ENCODE assay signal across 8 mouse cellular contexts in genomic region chr9:64172145-64172815, GRCm38 (mm10). TPM values are rescaled to one million over a fixed set of nuclear protein-coding genes. Genes with fewer than 3 reads are reported as not detected.
DNase-seq lines count a peak whose midpoint lies in the region; ATAC-seq and TF ChIP-seq lines count a peak whose summit lies in the region.

No protein-coding gene starts in this region.

- WGBS in kidney, postnatal 0 days = 3% methylated on average over 18 of the region's 18 CpGs
- WGBS in intestine, embryonic 14.5 days = 4% methylated on average over 18 of the region's 18 CpGs
- WGBS in neural tube, embryonic 12.5 days = 2% methylated on average over 18 of the region's 18 CpGs

- H3K9me3 ChIP-seq in kidney, postnatal 0 days (replicated peaks; ENCODE audit: low read length) = no peaks in the 10 kb centered on the region
- no peaks in the 10 kb centered on the region for H3K9me3 ChIP-seq in intestine, embryonic 14.5 days (ENCODE audit: control insufficient read depth, low read length)
- H3K9me3 ChIP-seq in neural tube, embryonic 12.5 days = no peaks in the 10 kb centered on the region

- intact Hi-C loops in gastrocnemius, postnatal 14 days (cut with DNase I; ENCODE audit: low total_unique reads) = no loop called here

- no peak for TF ChIP-seq CTCF in kidney, postnatal 0 days (IDR thresholded peaks at IDR 0.05; ENCODE audit: low read depth)
- no peak for TF ChIP-seq CTCF in cortical plate, adult 2 months (IDR thresholded peaks at IDR 0.05; ENCODE audit: extremely low read depth, insufficient read depth, low read length)

- peak overlapping the region; percentile 85 for H3K27ac ChIP-seq in kidney, postnatal 0 days
- H3K27ac ChIP-seq in cortical plate, adult 2 months (ENCODE audit: insufficient read depth, low read length) = no peak overlapping the region
- H3K27ac ChIP-seq in intestine, embryonic 14.5 days (ENCODE audit: low read depth) = peak overlapping the region; percentile 93
- H3K27ac ChIP-seq in neural tube, embryonic 12.5 days = no peak overlapping the region

- no peaks in the 10 kb centered on the region for H3K27me3 ChIP-seq in kidney, postnatal 0 days (ENCODE audit: insufficient read depth, low read length)
- H3K27me3 ChIP-seq in intestine, embryonic 14.5 days (replicated peaks; ENCODE audit: control insufficient read depth, insufficient read depth, low read length) = no peaks in the 10 kb centered on the region
- no peaks in the 10 kb centered on the region for H3K27me3 ChIP-seq in neural tube, embryonic 12.5 days (replicated peaks)

- H3K4me2 ChIP-seq in kidney, postnatal 0 days (ENCODE audit: low read length) = peak overlapping the region; percentile 62
- H3K4me2 ChIP-seq in intestine, embryonic 14.5 days (ENCODE audit: low read length) = peak overlapping the region; percentile 59
- H3K4me2 ChIP-seq in neural tube, embryonic 12.5 days (replicated peaks) = peak overlapping the region; percentile 81

- peak; percentile 62 for ATAC-seq in kidney, postnatal 0 days (replicated peaks; ENCODE audit: low FRiP score, low read depth)
- peak; percentile 44 for ATAC-seq in intestine, embryonic 14.5 days (replicated peaks; ENCODE audit: low FRiP score, low TSS enrichment, low read depth)
- peak; percentile 48; the same call in 1 of the 2 replicates for ATAC-seq in neural tube, embryonic 12.5 days (ENCODE audit: low FRiP score, low read depth)

- H3K4me1 ChIP-seq in kidney, postnatal 0 days (replicated peaks; ENCODE audit: insufficient read depth, low read length) = peaks cover 3% of the 10 kb centered on the region; the same call in 1 of the 2 replicates
- H3K4me1 ChIP-seq in cortical plate, adult 2 months (ENCODE audit: control insufficient read depth, insufficient read depth, low read length) = peaks cover 3% of the 10 kb centered on the region; the same call in 1 of the 2 replicates
- peaks cover 10% of the 10 kb centered on the region; the same call in 1 of the 2 replicates for H3K4me1 ChIP-seq in intestine, embryonic 14.5 days (replicated peaks; ENCODE audit: control insufficient read depth, insufficient read depth, low read length)
- H3K4me1 ChIP-seq in neural tube, embryonic 12.5 days = peaks cover 17% of the 10 kb centered on the region; the same call in 1 of the 2 replicates

- H3K4me3 ChIP-seq in kidney, postnatal 0 days (replicated peaks; ENCODE audit: low read depth, low read length) = peak overlapping the region; percentile 98
- H3K4me3 ChIP-seq in cortical plate, adult 2 months (ENCODE audit: insufficient read depth, low read length) = peak overlapping the region; percentile 88
- peak overlapping the region; percentile 94 for H3K4me3 ChIP-seq in intestine, embryonic 14.5 days (ENCODE audit: low read depth, low read length)
- peak overlapping the region; percentile 71 for H3K4me3 ChIP-seq in neural tube, embryonic 12.5 days

- no peak for TF ChIP-seq POLR2A in cortical plate, adult 2 months (IDR thresholded peaks at IDR 0.05; ENCODE audit: extremely low read depth, insufficient read depth, low read length)

- H3K9ac ChIP-seq in kidney, postnatal 0 days (ENCODE audit: low read depth, low read length) = peak overlapping the region; percentile 95
- peak overlapping the region; percentile 94 for H3K9ac ChIP-seq in intestine, embryonic 14.5 days (ENCODE audit: low read length)
- peak overlapping the region; percentile 71 for H3K9ac ChIP-seq in neural tube, embryonic 12.5 days

- peaks cover 21% of the 10 kb centered on the region for H3K36me3 ChIP-seq in kidney, postnatal 0 days (ENCODE audit: insufficient read depth, low read length)
- peaks cover 34% of the 10 kb centered on the region for H3K36me3 ChIP-seq in intestine, embryonic 14.5 days (ENCODE audit: control insufficient read depth, insufficient read depth, low read length)
- H3K36me3 ChIP-seq in neural tube, embryonic 12.5 days = peaks cover 23% of the 10 kb centered on the region

- no peak for DNase-seq in kidney, postnatal 0 days (ENCODE audit: low spot score)
- DNase-seq in kidney, adult 18-20 months = no peak
- DNase-seq in intestine, embryonic 14.5 days (ENCODE audit: low spot score) = no peak
- no peak for DNase-seq in gastrocnemius, postnatal 14 days
- no peak for DNase-seq in urinary bladder, postnatal 4 days (ENCODE audit: low spot score in 2 of 2)
- DNase-seq in cerebellum, adult 9-10 months = no peak

RNA-seq across cellular contexts. Expression of gene Zwilch, which starts 0.6 kb away (rescaled TPM):
- polyA plus RNA-seq in kidney, postnatal 0 days (2015; fragmentation: Nextera tagmentation; extraction: Ambion mirVana) = 7.5 and 8.6 TPM in 2 replicates
- polyA plus RNA-seq in cortical plate, adult 2 months (2012; rRNA removed) = 5.4 and 6.5 TPM in 2 replicates
- polyA plus RNA-seq in intestine, embryonic 14.5 days (2014; fragmentation: Nextera tagmentation; extraction: Ambion mirVana) = 27.7 and 33.3 TPM in 2 replicates
- 18.3 and 18.9 TPM in 2 replicates for polyA plus RNA-seq in neural tube, embryonic 12.5 days (2016; fragmentation: Nextera tagmentation; extraction: Ambion mirVana)
- 1 to 10 TPM; 1.9 to 2.1 TPM for total RNA-seq in gastrocnemius, postnatal 14 days (2021)

RNA-seq across cellular contexts. Expression of gene Rpl4, which starts 0.9 kb away (rescaled TPM):
- 1,162 and 1,196 TPM in 2 replicates for polyA plus RNA-seq in kidney, postnatal 0 days (2015; fragmentation: Nextera tagmentation; extraction: Ambion mirVana)
- polyA plus RNA-seq in cortical plate, adult 2 months (2012; rRNA removed) = 578 and 595 TPM in 2 replicates
- 1,426 and 1,532 TPM in 2 replicates for polyA plus RNA-seq in intestine, embryonic 14.5 days (2014; fragmentation: Nextera tagmentation; extraction: Ambion mirVana)
- 801 and 813 TPM in 2 replicates for polyA plus RNA-seq in neural tube, embryonic 12.5 days (2016; fragmentation: Nextera tagmentation; extraction: Ambion mirVana)
- total RNA-seq in gastrocnemius, postnatal 14 days (2021) = 100 to 1,000 TPM; 594 to 710 TPM

RNA-seq across cellular contexts. Expression of gene Snapc5, which starts 6.8 kb away (rescaled TPM):
- 25.8 and 29.6 TPM in 2 replicates for polyA plus RNA-seq in kidney, postnatal 0 days (2015; fragmentation: Nextera tagmentation; extraction: Ambion mirVana)
- polyA plus RNA-seq in cortical plate, adult 2 months (2012; rRNA removed) = 33.2 and 34.1 TPM in 2 replicates
- 29.2 and 30.2 TPM in 2 replicates for polyA plus RNA-seq in intestine, embryonic 14.5 days (2014; fragmentation: Nextera tagmentation; extraction: Ambion mirVana)
- 34.4 and 35.0 TPM in 2 replicates for polyA plus RNA-seq in neural tube, embryonic 12.5 days (2016; fragmentation: Nextera tagmentation; extraction: Ambion mirVana)
- total RNA-seq in gastrocnemius, postnatal 14 days (2021) = 10 to 100 TPM; 15.6 to 16.4 TPM

RNA-seq across cellular contexts. Expression of gene Lctl, which starts 55.3 kb away (rescaled TPM):
- 0.23 and 0.29 TPM in 2 replicates for polyA plus RNA-seq in kidney, postnatal 0 days (2015; fragmentation: Nextera tagmentation; extraction: Ambion mirVana)
- 0.25 and 0.36 TPM in 2 replicates for polyA plus RNA-seq in cortical plate, adult 2 months (2012; rRNA removed)
- polyA plus RNA-seq in intestine, embryonic 14.5 days (2014; fragmentation: Nextera tagmentation; extraction: Ambion mirVana) = not detected in 2 replicates
- not detected in 2 replicates for polyA plus RNA-seq in neural tube, embryonic 12.5 days (2016; fragmentation: Nextera tagmentation; extraction: Ambion mirVana)
- total RNA-seq in gastrocnemius, postnatal 14 days (2021) = under 1 TPM in 1 of 2 experiments, not detected in 1; 0.18 TPM

Comparison
In these comparisons a context has a peak if more than half of its experiments do, and no peak if none do; other contexts are left out.
1. H3K27ac ChIP-seq: peak in kidney, postnatal 0 days (single experiment) and intestine, embryonic 14.5 days (single experiment); none in cortical plate, adult 2 months (single experiment) and neural tube, embryonic 12.5 days (single experiment).
2. Peak in every context shown above with its lines, with median percentiles within 50 percentile points of each other: ATAC-seq, H3K4me2 ChIP-seq, H3K4me3 ChIP-seq and H3K9ac ChIP-seq.